Mouse (Mus musculus) CH12.LX (cell line): ENCODE measurements around the gene Adat3. TPM values are rescaled to one million over a fixed set of nuclear protein-coding genes. Genes with fewer than 3 reads are reported as not detected.

Experiments used
- DNase-seq: peaks from one replicate; pipeline ENCODE4 v3.0.0-alpha.2; 2013; ENCODE audit errors: extremely low read depth
- H3K27ac ChIP-seq: 2 replicates; pipeline ENCODE4 v1.5.1; 2012; ENCODE audit warnings: low read depth, mild to moderate bottlenecking, control low read depth, moderate library complexity; ENCODE audit not compliant: insufficient read depth
- H3K27me3 ChIP-seq: replicated peaks from 2 replicates; pipeline ENCODE3; 2012; ENCODE audit warnings: inconsistent platforms
- H3K36me3 ChIP-seq, 2 experiments: replicated peaks in 1 of 2; 2 replicates each; pipeline versions ENCODE3 to v1.6.1; 2012; ENCODE audit warnings: inconsistent platforms in 1 of 2, low read length in 1 of 2, mild to moderate bottlenecking in 1 of 2, mixed read lengths in 1 of 2, moderate library complexity in 1 of 2; ENCODE audit not compliant: control insufficient read depth in 1 of 2, insufficient read depth in 1 of 2
- H3K4me1 ChIP-seq, 2 experiments: 2 replicates each; pipeline ENCODE4 v1.6.1; 2012; ENCODE audit warnings: inconsistent platforms in 1 of 2, moderate library complexity in 1 of 2; ENCODE audit not compliant: insufficient read depth in 2 of 2, control insufficient read depth in 1 of 2
- H3K4me2 ChIP-seq: 2 replicates; pipeline ENCODE4 v1.6.1; 2012; ENCODE audit warnings: low read depth, mild to moderate bottlenecking, control low read depth; ENCODE audit not compliant: poor library complexity, insufficient read depth, severe bottlenecking
- H3K4me3 ChIP-seq, 3 experiments: fragments of 150-350 bp in 1 of 3; sonication (generic) in 1 of 3; replicated peaks in 1 of 3; 2 replicates each; pipeline versions ENCODE3 to v1.5.1; 2011 to 2012; ENCODE audit warnings: low read depth in 2 of 3, low read length in 2 of 3, mild to moderate bottlenecking in 2 of 3, moderate library complexity in 2 of 3, control low read depth in 1 of 3, improper control_type of control experiment in 1 of 3, inconsistent platforms in 1 of 3, mixed read lengths in 1 of 3; ENCODE audit not compliant: poor library complexity in 1 of 3
- H3K79me2 ChIP-seq: replicated peaks from 2 replicates; pipeline ENCODE4 v1.6.1; 2012; ENCODE audit warnings: mild to moderate bottlenecking, moderate library complexity; ENCODE audit not compliant: control insufficient read depth, poor library complexity, insufficient read depth, severe bottlenecking; ENCODE audit errors: extremely low read depth
- H3K9ac ChIP-seq: 2 replicates; pipeline ENCODE4 v1.6.1; 2012; ENCODE audit warnings: low read depth, mild to moderate bottlenecking, control low read depth, moderate library complexity; ENCODE audit not compliant: insufficient read depth
- H3K9me3 ChIP-seq: replicated peaks from 2 replicates; pipeline ENCODE3; 2012; ENCODE audit warnings: low read length, inconsistent platforms, mixed read lengths
- BHLHE40 ChIP-seq: IDR thresholded peaks from 2 replicates; pipeline ENCODE4 v1.6.1; 2011; ENCODE audit warnings: mild to moderate bottlenecking, low read depth, low read length, improper control_type of control experiment
- CHD2 ChIP-seq: IDR thresholded peaks from 2 replicates; pipeline ENCODE4 v1.6.1; 2011; ENCODE audit warnings: low read length, improper control_type of control experiment
- CTCF ChIP-seq, 2 experiments: IDR thresholded peaks in 1 of 2; conservative IDR thresholded peaks in 1 of 2; 2 replicates each; pipeline ENCODE4 v1.5.1; 2011 to 2012; ENCODE audit warnings: low read depth in 2 of 2, low read length in 2 of 2, improper control_type of control experiment in 1 of 2, inconsistent platforms in 1 of 2, mild to moderate bottlenecking in 1 of 2, moderate library complexity in 1 of 2
- E2F4 ChIP-seq: IDR thresholded peaks from 2 replicates; pipeline ENCODE4 v1.6.1; 2011; ENCODE audit warnings: low read depth, low read length, improper control_type of control experiment; ENCODE audit not compliant: insufficient replicate concordance
- ELF1 ChIP-seq: IDR thresholded peaks from 2 replicates; pipeline ENCODE4 v1.6.1; 2014; ENCODE audit warnings: low read depth, mild to moderate bottlenecking, inconsistent platforms, low read length, improper control_type of control experiment
- EP300 ChIP-seq: IDR thresholded peaks from 2 replicates; pipeline ENCODE4 v1.6.1; 2011; ENCODE audit warnings: low read length, improper control_type of control experiment
- GABPA ChIP-seq: IDR thresholded peaks from 2 replicates; pipeline ENCODE4 v1.6.1; 2012; ENCODE audit warnings: low read depth, low read length, improper control_type of control experiment, inconsistent platforms; ENCODE audit not compliant: insufficient replicate concordance
- HCFC1 ChIP-seq: IDR thresholded peaks from 2 replicates; pipeline ENCODE4 v1.6.1; 2012; ENCODE audit warnings: low read depth, mild to moderate bottlenecking, inconsistent platforms, low read length, improper control_type of control experiment
- JUN ChIP-seq: IDR thresholded peaks from 2 replicates; pipeline ENCODE4 v1.6.1; 2011; ENCODE audit warnings: low read depth, mild to moderate bottlenecking, low read length, improper control_type of control experiment, moderate library complexity; ENCODE audit not compliant: insufficient read depth
- JUND ChIP-seq: conservative IDR thresholded peaks from 2 replicates; pipeline ENCODE4 v1.6.1; 2011; ENCODE audit warnings: low read depth, low read length, improper control_type of control experiment
- KAT2A ChIP-seq: IDR thresholded peaks from 2 replicates; pipeline ENCODE4 v1.6.1; 2012; ENCODE audit warnings: low read length, improper control_type of control experiment, inconsistent platforms; ENCODE audit not compliant: insufficient replicate concordance
- MAX ChIP-seq: IDR thresholded peaks from 2 replicates; pipeline ENCODE4 v1.6.1; 2011; ENCODE audit warnings: low read length, improper control_type of control experiment
- MAZ ChIP-seq: IDR thresholded peaks from 2 replicates; pipeline ENCODE4 v1.6.1; 2012; ENCODE audit warnings: low read depth, mild to moderate bottlenecking, inconsistent platforms, low read length, improper control_type of control experiment, moderate library complexity
- MEF2A ChIP-seq: IDR thresholded peaks from 2 replicates; pipeline ENCODE4 v1.6.1; 2014; ENCODE audit warnings: low read depth, mild to moderate bottlenecking, inconsistent platforms, low read length, improper control_type of control experiment, borderline replicate concordance
- MXI1 ChIP-seq: IDR thresholded peaks from 2 replicates; pipeline ENCODE4 v1.6.1; 2011; ENCODE audit warnings: mild to moderate bottlenecking, low read depth, low read length, improper control_type of control experiment
- MYC ChIP-seq: IDR thresholded peaks from 2 replicates; pipeline ENCODE4 v1.6.1; 2011; ENCODE audit warnings: low read depth, mild to moderate bottlenecking, improper control_type of control experiment, low read length
- NELFE ChIP-seq: IDR thresholded peaks from 2 replicates; pipeline ENCODE4 v1.6.1; 2011; ENCODE audit warnings: low read depth, low read length, improper control_type of control experiment
- PAX5 ChIP-seq: IDR thresholded peaks from 2 replicates; pipeline ENCODE4 v1.6.1; 2012; ENCODE audit warnings: low read length, inconsistent platforms, mixed read lengths
- POLR2A ChIP-seq: IDR thresholded peaks from 2 replicates; pipeline ENCODE4 v1.6.1; 2011; ENCODE audit warnings: low read depth, mild to moderate bottlenecking, improper control_type of control experiment, low read length
- POLR2AphosphoS2 ChIP-seq: IDR thresholded peaks from 2 replicates; pipeline ENCODE4 v1.6.1; 2011; ENCODE audit warnings: low read depth, low read length, improper control_type of control experiment
- RCOR1 ChIP-seq: conservative IDR thresholded peaks from 2 replicates; pipeline ENCODE4 v1.6.1; 2012; ENCODE audit warnings: low read depth, mild to moderate bottlenecking, inconsistent platforms, low read length, improper control_type of control experiment
- SIN3A ChIP-seq: IDR thresholded peaks from 2 replicates; pipeline ENCODE4 v1.6.1; 2012; ENCODE audit warnings: low read length, improper control_type of control experiment, inconsistent platforms
- SMC3 ChIP-seq: IDR thresholded peaks from 2 replicates; pipeline ENCODE4 v1.6.1; 2011; ENCODE audit warnings: low read depth, low read length, improper control_type of control experiment
- TBP ChIP-seq: conservative IDR thresholded peaks from 2 replicates; pipeline ENCODE4 v1.6.1; 2011; ENCODE audit warnings: low read depth, low read length, improper control_type of control experiment
- TCF12 ChIP-seq: IDR thresholded peaks from 2 replicates; pipeline ENCODE4 v1.6.1; 2014; ENCODE audit warnings: low read depth, mild to moderate bottlenecking, inconsistent platforms, low read length, improper control_type of control experiment
- UBTF ChIP-seq: IDR thresholded peaks from 2 replicates; pipeline ENCODE4 v1.6.1; 2012; ENCODE audit warnings: low read depth, mild to moderate bottlenecking, inconsistent platforms, low read length, improper control_type of control experiment, moderate library complexity
- USF1 ChIP-seq: IDR thresholded peaks from 2 replicates; pipeline ENCODE4 v1.6.1; 2014; ENCODE audit warnings: low read depth, mild to moderate bottlenecking, inconsistent platforms, low read length, improper control_type of control experiment
- USF2 ChIP-seq: conservative IDR thresholded peaks from 2 replicates; pipeline ENCODE4 v1.6.1; 2011; ENCODE audit warnings: low read depth, low read length, improper control_type of control experiment
- ZKSCAN1 ChIP-seq: IDR thresholded peaks from 2 replicates; pipeline ENCODE4 v1.6.1; 2012; ENCODE audit warnings: low read depth, inconsistent platforms, low read length, improper control_type of control experiment, borderline replicate concordance
- ZMIZ1 ChIP-seq: IDR thresholded peaks from 2 replicates; pipeline ENCODE4 v1.6.1; 2012; ENCODE audit warnings: low read depth, mild to moderate bottlenecking, inconsistent platforms, low read length, improper control_type of control experiment
- dilution Hi-C: fragments of 300-500 bp; cut with MboI; formaldehyde crosslinking; loops from 2 replicates; pipeline ENCODE4 v1.14.3; 2020; ENCODE audit warnings: low sequenced_read_pairs; ENCODE audit not compliant: extremely low pct_unique_long_range_greater_than_20kb, extremely low pct_ligation_motif_present
- in situ Hi-C: fragments of 300-500 bp; cut with MboI; formaldehyde crosslinking; loops from 3 replicates; pipeline ENCODE4 v1.14.3; 2019; ENCODE audit warnings: low sequenced_read_pairs, low pct_ligation_motif_present, low pct_unique_long_range_greater_than_20kb, mixed read lengths
- polyA plus RNA-seq: library from polyadenylated mRNA; unstranded; fragments of >175 nt; gene quantifications from 2 replicates; pipeline ENCODE4 v1.2.1, GENCODE M21; 2012; ENCODE audit warnings: low read depth; ENCODE audit not compliant: insufficient read length
- total RNA-seq, 2 experiments: library from RNA; depleted of rRNA; stranded (reverse); fragments of 300-350 nt in 1 of 2; fragments of >200 nt in 1 of 2; gene quantifications; 2 replicates each; pipeline ENCODE4 v1.2.3; 2012 to 2014

Adat3 gene
- total and polyA plus RNA-seq, 3 experiments: 5.0 to 6.7 (median 6.6) TPM

DNA sequence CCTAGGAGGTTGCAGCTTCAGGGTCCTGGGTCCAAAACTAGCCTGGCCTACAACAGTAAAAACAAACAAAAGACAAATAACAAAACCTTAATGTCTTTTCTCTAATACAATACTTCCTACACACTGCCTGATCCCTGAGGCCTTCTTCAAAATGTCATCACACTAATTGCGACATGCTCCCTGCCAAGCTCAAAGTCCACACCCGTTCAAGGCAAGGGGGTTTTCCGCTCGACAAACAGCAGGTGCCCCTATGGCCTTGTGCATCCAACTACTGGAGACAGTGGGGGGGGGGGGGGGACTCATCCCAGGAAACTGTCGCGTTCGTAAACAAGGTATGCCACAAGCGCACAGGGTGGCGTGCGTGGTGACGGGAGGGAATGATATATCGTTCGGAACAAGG lies 42.1 kb upstream of the Adat3 start:
- H3K36me3 ChIP-seq: peaks cover 0 to 54% of the 10 kb centered on the region in 2 experiments
- TF ChIP-seq ZKSCAN1: no peak
- TF ChIP-seq GABPA: no peak
- no peak for TF ChIP-seq E2F4
- no peak for TF ChIP-seq TCF12
- TF ChIP-seq JUND: no peak
- no peak for TF ChIP-seq USF2
- no peak for TF ChIP-seq MAZ
- no peak for TF ChIP-seq UBTF
- TF ChIP-seq HCFC1: no peak
- TF ChIP-seq EP300: no peak
- no peak for TF ChIP-seq JUN
- no peak for TF ChIP-seq POLR2AphosphoS2
- no peak for TF ChIP-seq MYC
- TF ChIP-seq USF1: no peak
- TF ChIP-seq BHLHE40: no peak
- TF ChIP-seq ZMIZ1: no peak
- no peak for TF ChIP-seq SIN3A
- TF ChIP-seq TBP: no peak
- TF ChIP-seq MXI1: no peak
- TF ChIP-seq MAX: no peak
- TF ChIP-seq, all 38 proteins: peak for 0
- dilution Hi-C loops (no loop called here), in situ Hi-C loops (no loop called here)
- Histone ChIP-seq H3K27me3 (no peaks in the 10 kb centered on the region), H3K4me3 (peak overlapping the region; percentile 71 to 98 (median 93)), H3K9me3 (no peaks in the 10 kb centered on the region), H3K27ac (peak overlapping the region; percentile 46; the same call in 1 of the 2 replicates), H3K79me2 (peaks cover 49% of the 10 kb centered on the region), H3K4me1 (peaks cover 18 to 46% of the 10 kb centered on the region in 2 experiments), H3K9ac (peak overlapping the region; percentile 91), H3K4me2 (peak overlapping the region; percentile 72)
- DNase-seq: no peak

DNA sequence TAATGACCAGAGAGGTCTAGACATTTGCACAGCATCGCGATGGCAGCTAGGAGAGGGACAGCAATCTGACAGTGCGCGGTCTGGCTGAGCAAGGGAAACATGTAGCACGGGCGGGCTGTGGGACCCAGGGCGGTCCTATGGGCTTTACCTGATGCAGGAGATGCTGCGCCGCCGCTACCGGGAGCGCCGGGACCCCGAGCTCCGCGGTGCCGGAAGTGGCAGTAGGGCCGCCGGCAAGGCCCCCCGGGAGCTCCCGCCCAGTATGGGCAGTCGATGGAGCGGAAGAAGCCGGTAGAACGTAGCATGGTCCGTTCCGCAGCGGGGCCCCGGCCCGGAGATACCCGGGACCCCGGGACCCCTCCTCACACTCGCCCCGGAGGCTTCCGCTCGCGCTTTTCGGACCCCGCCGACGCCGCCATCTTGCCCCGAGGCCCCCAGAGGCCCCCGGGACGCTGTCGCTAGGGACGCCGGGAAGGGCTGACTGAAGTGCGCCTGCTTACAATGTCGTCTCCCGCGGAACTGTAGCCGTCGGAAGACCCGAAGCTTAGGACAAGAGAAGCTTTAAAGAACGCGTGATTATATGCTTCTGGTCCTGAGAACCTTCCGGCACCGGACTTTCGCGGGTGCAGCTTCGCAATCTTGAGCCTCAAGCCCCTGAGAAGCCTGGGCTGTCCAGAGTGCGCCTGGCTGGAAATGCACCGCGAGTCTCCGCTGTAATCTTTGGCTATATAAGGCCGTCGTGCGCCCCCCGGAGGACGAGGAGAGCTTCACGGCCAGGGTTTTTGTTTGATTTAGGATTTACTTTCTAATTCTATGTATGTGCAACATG lies 41.4 kb upstream of the Adat3 start, which contains the start of gene Rexo1:
Rexo1 (minus strand) TSS at position 445 of the 829 bp plus-strand sequence.
- H3K9me3 ChIP-seq: no peaks in the 10 kb centered on the region
- H3K4me1 ChIP-seq: peaks cover 18 to 52% of the 10 kb centered on the region in 2 experiments
- H3K27me3 ChIP-seq: no peaks in the 10 kb centered on the region
- peak; percentile 92 for DNase-seq
- peak within 1 kb of the TSS; percentile 66 for H3K27ac ChIP-seq
- peak within 1 kb of the TSS; percentile 91 for H3K9ac ChIP-seq
- H3K79me2 ChIP-seq: peaks cover 48% of the 10 kb centered on the region
- peaks cover 0 to 58% of the 10 kb centered on the region in 2 experiments for H3K36me3 ChIP-seq
- H3K4me2 ChIP-seq: peak within 1 kb of the TSS; percentile 72
- dilution Hi-C loops (no loop called here), in situ Hi-C loops (no loop called here)
- H3K4me3 ChIP-seq: peak within 1 kb of the TSS; percentile 71 to 98 (median 93)
- TF ChIP-seq PAX5 (no peak), USF2 (no peak), E2F4 (no peak), TCF12 (peak; percentile 80), POLR2A (peak; percentile 79), CTCF (conservative IDR thresholded peaks at IDR 0.05 in 1 of 2, IDR thresholded peaks at IDR 0.05 in 1 of 2; ENCODE audit: low read depth in 2 of 2, low read length in 2 of 2) (peak; percentile 31 to 88; a peak in 3 of 4 replicates), MAX (peak; percentile 100), SIN3A (peak; percentile 91), MAZ (no peak), SMC3 (peak; percentile 65), KAT2A (peak; percentile 88; the same call in 1 of the 2 replicates), TBP (0 out of 2 replicates have a peak, but pooled peaks have one; percentile 46), MEF2A (peak; percentile 49; the same call in 1 of the 2 replicates), ELF1 (peak; percentile 80), CHD2 (no peak), NELFE (peak; percentile 69), GABPA (no peak; the same call in 1 of the 2 replicates), MYC (peak; percentile 64; the same call in 1 of the 2 replicates), ZMIZ1 (peak; percentile 45), RCOR1 (no peak)
